Mouse (Mus musculus) testis, postnatal 14 days (tissue): ENCODE data around the gene Slc27a1.

Experiments
- DNase-seq: peaks from one replicate; pipeline ENCODE4 v3.0.0; 2021; ENCODE audit warnings: low spot score

Slc27a1 gene

DNA sequence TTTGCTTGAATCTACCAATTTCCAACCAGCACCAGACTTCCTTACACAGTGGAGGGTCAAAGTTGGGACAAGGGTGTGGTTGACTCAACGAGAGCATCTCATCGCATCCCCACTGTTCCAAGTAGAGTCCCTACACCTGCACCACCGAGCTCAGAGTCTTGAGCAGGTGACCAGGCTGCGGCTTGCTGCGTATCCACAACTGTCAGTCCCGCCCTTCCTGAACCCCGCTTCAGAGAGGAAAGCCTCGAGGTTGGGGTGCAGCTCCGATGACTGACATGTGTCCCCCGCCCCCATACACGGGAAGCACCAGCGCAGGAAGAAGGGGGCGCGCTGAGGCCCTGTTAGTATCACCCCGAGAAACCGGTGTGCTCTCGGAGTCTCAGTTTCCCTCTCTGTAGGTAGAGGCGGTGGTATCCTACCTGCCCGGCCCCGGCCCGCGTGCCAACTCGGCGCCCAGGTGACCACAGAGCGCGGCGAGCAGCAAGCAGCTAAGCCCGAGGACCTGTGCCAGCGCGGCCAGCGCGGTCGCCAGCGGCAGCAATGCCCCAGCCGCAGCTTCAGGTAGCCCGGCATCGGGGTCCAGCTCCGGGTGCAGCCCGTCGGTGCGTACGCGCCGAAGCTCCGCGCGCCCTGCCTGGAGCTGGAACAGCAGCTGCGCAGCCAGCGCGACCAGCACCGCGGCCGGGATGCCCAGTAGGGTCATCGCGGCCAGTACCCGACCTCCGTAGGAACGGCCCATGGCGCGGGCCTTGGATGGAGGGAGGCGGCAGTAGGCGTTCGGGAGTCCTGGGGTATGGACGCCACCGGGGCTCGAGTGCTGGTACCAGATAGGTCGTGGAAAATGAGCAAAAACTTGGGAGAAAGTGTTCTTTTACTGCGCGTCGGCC lies 10.4 kb upstream of the Slc27a1 start, which contains the start of gene Tmem221:
Gene Tmem221 (minus strand): TSS at position 801 of the 887 bp plus-strand sequence.
- DNase-seq = no peak

DNA sequence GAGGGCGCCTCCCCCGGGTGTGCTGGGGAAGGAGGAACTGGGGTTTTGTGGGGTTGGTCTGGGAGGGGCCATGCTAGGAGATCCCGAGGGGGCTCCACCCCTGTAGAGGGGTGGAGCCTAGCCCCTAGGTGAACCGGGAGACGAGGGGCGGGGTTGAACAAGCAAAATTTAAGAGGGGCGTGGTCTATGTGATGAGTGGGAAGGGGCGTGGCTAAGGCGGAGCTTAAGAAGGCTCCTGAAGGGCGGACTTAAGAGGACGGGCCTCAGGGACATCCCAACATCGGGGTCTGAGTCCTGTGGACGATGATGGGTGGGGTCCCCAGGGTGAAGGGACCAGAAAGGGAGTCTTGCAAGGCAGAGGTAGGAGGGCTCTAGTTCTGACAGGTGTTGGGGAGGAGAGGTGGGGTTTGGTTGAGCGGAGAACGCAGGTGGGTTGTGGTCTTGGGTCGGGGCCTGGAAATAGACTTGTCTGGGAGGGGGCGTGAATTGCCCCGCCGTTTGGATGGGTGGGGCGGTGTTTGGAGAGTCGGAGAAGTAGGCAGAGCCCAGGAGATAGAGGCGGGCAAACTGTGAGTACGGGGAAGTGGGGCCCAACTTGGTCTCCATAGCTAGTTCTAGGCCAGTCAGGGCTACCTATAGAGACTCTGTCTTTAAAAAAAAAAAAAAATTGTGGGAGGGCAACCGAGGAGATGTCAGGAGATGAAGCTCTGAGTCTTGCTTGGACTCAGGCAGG lies 9.6 kb upstream of the Slc27a1 start:
- DNase-seq = peak; percentile 83

DNA sequence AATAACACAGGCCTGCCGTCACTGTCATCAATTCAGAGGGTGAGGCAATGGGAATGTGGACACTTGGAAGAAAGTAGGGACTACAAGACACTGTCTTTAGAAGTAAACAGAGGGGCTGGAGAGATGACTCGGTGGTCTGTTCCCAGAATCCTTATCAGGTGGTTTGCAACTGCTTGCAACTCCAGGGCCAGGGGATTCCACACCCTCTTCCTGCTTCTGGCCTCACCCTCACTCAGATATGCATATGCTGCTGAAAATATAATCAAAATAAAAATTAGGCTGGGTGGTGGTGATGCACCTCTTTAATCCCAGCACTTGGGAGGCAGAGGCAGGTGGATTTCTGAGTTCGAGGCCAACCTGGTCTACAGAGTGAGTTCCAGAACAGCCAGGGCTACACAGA lies 8.6 kb upstream of the Slc27a1 start:
- no peak for DNase-seq

DNA sequence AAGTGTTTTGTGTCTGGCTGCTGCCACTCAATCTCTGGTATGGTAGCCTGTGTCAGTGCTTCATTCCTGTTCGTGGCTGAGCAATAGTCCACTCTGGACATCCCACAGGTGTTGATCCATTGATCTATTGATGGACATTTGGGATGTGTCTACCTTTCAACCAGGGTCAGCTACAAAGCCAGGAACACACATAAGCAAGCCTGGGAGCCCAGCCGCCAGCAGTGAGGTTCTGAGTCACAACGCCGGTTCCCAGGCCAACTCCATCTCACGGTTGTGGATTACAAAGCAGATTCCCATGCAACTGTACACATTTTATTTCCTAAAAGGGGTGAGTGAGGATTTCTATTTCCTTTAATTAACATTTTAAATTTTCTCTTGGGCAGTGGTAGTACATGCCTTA lies 7.9 kb upstream of the Slc27a1 start:
- no peak for DNase-seq

DNA sequence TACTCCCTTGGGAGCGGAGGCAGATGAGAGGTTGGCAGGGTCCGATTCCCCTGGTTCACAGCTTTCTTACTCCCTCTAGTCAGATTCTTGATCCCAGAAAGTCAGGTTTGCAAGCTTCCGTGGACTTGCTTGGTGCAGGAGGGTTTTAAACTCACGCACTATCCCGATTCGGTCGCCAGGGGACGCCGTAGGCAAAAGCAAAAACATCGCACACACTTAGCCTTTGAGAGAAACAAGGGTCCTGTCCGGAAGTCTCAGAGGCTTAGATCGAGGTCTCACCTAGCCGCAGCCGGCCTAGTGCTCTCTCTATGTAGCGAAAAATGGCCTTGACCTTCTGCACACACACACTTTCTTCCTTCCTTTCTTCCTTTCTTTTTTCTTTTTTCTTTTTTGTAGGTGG lies 7.3 kb upstream of the Slc27a1 start:
- DNase-seq = no peak

DNA sequence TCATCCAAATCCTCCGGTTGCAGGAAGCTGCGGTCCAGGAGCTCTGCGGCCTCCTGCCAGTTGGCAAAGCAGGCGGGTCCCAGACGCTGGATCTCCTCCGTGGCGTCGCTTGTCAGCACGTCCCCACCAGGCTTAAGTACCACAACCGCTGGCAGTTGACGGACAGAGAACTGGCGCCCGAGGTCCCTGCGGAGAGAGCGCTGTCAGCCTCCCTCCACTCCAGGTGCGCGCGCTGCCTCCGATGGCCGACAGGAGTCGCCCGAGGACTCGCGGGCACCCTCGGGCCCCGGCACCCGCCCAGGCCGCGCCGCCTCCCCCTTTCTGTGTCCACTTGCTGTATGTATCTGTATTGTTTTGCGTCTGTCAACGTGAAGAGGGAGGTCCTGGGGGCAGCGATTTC lies 5.9 kb upstream of the Slc27a1 start:
- DNase-seq = peak; percentile 82

DNA sequence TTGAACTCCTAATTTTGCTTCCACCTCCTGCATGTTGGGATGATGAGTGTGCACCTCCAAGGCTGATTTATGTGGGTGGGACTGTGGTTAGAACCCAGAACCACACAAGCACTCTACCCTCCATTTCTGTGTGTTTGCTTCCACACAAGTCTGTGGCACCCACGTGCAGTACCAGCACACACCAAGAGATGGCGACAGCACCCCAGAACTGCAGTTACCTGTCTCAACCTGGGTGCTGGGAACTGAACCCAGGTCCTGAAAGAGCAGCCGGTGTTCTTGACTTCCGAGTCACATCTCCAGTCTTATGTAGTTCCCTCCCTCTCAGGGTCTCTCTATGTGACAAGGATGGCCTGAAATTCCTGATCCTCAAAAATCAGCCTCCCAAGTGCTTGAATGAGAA lies 4.7 kb upstream of the Slc27a1 start:
- no peak for DNase-seq

DNA sequence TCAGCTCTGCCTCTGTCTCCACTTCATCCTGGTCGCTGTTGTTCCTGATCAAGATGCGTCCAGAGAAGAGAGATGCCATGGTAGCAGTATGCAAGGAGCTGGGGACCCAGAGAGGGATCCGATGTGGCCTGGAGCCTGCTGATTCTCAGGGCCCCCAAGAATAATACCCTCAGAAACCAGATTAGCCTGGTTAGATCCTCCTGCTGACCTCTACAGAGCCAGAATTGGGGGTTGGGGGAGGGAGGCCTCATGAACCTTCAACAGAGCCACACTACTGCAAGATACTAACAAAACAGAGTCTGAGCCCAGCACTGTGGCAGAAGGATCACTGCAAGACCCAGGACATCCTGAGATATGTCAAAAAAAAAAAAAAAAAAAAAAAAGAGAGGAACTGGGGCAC lies 2.2 kb upstream of the Slc27a1 start, which contains the start of gene Nxnl1:
Gene Nxnl1 (minus strand): TSS at position 101 of the 400 bp plus-strand sequence.
- no peak for DNase-seq

DNA sequence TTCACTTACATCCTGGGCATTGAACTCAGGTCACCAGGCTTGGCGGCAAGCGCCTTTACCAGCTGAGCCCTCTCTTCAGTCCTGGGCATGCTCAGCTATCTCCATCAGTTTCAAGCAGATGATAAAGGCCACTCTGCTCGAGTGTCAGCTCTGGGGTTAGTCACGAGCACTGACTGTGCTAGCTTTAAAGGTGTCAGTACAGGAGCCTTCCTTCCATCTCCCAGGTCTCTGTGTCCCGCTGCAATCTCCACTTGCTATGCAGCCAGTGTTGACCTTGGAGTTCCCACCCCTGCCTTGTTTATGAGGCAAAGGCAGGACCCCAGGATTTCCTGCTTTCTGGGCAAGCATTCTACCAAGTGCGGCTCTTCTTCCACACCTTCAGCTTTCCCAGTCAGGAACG lies 1.1 kb upstream of the Slc27a1 start:
- no peak for DNase-seq

DNA sequence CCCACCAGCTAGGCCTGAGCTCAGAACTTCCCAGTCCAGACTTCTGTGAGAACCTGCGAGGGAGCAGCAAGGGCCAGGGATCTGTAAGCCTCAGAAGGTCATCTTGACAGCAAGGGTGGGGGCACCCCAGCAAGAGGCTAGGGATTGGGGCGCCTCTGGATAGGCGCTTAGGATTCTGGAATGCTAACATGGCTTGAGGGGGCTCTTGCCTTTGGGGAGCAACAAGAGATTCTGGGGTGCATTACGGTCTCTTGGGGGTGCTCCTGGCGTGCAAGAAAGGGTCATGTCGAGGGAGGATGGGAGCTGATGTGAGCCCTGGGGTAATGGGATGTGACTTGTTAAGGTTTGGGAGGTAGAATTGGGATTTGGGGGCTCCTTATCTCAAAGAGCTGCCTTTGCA lies 259 bp downstream of the Slc27a1 start:
- no peak for DNase-seq

DNA sequence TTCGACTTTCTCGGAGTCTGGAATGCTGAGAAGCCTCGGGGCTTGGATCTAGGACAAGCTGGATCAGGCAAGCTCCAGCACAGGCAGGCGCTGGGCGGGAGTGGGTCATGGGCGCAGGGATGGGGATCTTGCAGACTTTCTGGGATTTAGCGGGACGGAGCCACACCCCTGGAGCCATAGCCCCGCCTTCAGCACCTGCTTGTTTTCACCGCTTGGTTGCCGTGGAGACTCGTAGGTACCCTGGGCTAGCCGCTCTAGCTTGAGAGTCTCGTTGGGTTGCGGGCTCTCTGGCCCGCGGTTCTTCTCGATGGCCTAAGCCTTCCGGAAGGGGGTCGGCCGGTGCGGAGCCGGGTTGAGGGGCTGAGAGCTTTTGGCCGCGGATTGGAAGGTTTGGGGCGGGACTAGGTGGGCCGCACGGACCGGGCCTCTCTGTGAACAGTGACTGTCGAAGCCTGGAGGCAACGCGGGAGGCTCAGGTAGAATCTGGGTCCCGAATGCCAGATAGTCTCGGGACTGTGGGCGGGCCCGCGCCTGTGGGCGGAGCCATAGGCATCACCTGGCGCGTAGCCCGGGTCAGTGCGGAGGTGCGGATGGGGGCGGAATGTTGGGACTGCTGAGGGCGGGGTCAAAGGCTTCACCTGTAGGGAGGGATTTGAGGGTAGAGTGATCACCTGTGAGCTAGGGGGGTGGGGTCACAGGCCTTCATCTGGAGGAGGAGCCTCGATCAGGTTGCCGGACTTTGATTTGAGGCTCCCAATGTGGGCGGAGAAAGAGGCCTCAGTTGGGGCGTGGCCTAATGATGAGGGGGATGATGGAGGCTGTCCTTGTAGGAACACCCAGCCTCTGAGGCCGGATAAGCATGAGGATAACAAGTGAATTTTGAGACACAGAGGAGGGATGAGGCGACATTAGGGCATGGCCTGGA lies 946 bp downstream of the Slc27a1 start:
- peak; percentile 92 for DNase-seq

DNA sequence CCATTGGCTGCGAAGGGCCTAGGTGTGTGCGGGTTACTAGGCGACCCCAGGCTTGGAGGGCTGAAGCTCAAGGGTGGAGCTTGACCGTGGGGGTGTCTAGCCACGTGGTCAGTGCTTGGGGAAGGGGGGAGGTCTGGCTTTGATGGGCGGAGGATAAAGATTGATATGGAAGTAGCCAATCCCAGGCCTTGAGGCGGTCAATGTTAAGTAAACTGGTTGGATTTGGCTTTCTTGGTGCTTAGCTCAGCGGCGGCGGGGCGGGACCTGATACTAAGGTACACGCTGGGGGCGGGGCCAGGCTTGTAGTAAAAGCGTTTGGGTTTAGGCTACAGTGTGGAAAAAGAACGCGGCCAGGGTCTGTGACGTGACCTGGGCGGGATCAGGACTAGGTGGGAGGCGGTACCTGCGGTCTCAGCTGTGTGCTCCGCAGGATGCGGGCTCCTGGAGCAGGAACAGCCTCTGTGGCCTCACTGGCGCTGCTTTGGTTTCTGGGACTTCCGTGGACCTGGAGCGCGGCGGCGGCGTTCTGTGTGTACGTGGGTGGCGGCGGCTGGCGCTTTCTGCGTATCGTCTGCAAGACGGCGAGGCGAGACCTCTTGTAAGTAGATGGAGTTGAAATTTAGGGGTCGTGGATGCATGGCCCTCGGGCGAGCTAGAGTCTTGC lies 1.7 kb downstream of the Slc27a1 start:
- peak; percentile 95 for DNase-seq

DNA sequence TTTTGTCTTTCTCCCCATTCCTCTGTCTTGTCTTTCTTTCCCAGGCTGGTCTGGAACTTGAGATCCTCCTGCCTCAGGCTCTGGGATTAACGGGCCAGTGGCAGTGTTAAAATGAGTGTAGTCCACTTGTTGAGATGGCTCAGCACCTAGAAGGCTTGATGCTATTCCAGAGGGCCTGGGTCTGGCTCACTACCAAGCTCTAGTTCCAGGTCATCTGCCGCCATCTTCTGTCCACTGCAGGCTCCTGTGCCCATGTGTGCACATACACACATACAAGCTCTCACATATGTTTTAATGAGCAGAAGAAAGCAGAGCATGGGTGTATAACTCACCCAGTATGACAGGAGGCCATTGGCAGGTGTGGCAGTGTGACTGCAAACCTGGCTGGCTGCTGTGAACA lies 3.4 kb downstream of the Slc27a1 start:
- no peak for DNase-seq

DNA sequence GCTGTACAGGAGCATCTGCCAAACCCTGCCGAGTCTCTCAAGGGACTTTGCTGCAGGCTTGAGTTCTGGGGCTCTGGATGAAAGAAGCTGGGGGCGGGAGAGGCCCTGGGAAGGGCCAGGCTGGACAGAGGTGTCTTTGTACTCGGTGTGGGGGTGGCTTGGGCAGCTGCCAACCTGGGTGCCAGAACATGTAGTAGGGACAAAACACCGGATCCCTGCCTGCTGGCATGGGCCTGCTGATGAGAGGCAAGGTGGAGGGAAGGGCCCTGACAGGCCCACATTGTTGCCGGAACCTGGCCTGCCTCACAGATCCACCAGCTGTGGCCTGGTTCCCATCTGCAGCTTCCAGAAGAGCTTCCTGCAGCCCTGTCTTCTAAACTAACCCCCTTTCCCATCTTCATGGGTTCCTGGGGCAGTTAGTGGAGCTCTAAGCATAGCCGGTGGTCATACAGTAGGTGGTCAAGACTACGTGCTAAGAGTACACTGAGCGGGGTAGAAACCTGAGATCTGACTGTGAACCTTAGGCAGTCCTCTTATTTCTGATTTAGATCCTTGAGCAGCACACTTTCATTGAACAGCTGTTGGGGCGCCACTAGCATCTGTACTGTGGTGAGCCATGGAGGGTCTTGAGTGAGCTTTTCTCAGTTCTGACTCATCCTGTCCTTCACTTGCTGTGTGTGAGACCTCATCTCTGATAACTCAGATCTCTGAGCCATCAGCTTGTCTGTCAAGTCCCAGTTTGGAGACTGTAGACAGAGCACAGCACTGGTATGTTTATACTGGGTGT lies 4.4 kb downstream of the Slc27a1 start:
- peak; percentile 88 for DNase-seq

DNA sequence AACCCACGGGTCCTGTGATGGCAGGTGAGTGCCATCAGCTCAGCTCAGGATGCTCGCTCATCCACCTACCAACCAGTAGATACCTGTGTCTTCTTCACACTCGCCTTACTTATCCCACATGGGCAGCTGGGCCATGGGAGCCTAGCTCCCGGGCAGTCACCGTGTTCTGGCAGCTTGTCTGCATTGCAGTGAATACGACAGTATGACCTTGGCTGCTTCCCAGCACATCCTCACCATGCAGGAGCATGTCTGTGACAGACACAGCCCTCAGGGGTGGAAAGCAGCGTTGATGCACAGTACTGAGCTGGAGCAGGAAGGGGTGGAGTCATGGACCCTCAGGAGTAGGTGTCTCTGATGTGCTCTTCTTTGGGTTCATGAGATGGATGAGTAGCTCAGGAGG lies 5.7 kb downstream of the Slc27a1 start:
- no peak for DNase-seq

DNA sequence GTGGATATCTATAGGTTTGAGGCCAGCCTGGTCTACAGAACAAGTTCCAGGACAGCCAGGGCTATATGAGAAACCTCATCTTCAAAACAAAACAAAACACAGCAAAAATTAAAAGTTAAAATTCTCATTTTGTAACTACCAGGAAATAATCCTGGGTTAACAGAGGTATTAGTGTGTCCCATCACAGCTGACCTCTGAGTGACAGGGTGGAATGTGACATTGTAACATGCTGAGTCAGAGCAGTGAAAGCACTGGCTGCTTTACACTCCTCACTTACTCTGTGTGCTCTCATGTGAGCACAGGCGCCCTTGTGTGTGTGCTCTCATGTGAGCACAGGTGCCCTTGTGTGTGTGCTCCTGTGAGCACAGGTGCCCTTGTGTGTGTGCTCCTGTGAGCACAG lies 6.3 kb downstream of the Slc27a1 start:
- DNase-seq = no peak

DNA sequence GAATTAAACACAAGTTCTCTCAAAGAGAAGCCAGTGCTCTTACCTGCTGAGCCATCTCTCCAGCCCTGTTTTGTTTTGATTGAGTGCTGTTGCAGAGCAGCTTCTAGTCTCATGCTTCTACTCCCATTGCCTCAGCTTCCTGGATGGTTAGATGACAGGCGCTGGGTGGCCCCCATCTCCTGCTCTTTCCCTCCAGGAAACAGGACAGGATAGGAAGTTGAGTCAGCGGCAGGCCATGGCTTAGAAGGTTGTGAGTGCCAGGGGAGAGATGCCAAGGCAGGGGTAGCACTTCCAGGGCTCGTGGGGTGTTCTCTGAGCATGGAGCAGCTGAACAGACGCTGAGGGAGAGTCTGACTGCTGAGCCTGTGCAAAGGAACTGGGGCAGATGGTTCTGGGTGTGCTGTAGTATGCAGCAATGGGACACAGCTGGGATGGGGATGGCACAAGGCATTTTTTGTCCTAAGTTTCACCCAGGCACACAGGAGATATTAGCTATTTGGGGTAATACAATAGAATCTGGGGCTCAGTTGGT lies 9.2 kb downstream of the Slc27a1 start:
- no peak for DNase-seq

DNA sequence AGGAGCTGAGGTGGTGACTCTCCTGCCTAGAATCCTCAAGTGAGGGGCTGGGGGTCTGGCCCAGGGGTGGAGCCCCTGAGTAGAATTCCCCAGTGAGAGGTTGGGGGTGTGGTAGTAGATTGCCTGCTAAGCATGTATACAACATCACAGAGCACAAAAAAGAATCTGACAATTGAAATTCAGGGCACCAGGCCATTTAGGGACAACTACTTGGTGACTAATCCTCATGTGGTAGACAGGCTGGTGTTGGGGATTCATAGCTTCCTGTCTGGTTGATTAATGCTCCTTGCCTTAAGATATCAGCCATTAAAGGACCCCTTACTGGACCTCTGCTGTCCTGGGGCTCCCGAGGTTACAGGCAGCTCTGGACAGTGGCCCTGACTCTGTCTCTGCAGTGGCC lies 10.3 kb downstream of the Slc27a1 start:
- DNase-seq = no peak

DNA sequence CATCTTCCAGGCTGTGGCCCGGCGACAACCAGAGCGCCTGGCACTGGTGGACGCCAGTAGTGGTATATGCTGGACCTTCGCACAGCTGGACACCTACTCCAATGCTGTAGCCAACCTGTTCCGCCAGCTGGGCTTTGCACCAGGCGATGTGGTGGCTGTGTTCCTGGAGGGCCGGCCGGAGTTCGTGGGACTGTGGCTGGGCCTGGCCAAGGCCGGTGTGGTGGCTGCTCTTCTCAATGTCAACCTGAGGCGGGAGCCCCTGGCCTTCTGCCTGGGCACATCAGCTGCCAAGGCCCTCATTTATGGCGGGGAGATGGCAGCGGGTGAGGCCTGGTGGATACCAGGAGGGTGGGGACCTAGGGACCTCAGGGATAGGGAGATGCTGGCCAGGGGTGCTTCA lies 10.8 kb downstream of the Slc27a1 start:
- DNase-seq = no peak

DNA sequence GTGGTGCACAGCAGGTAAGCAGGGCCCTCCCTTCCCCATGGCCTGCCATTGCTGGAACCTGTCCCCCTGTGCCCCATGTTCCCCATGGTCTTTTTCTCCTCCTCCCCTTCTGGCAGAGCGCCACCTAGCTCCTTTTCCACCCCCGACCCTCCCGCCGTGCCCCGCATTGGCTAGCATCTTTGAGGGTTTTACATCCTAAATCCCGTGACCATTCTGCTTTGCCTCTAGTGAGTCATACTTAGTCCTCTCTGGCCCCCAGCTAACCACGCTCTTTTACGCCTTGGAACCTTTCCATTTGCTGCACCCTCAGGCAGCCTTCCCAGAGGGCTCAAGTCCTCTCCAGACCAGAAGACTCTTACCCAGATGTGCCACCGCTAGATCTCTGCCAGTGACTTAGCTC lies 11.5 kb downstream of the Slc27a1 start:
- DNase-seq = no peak

DNA sequence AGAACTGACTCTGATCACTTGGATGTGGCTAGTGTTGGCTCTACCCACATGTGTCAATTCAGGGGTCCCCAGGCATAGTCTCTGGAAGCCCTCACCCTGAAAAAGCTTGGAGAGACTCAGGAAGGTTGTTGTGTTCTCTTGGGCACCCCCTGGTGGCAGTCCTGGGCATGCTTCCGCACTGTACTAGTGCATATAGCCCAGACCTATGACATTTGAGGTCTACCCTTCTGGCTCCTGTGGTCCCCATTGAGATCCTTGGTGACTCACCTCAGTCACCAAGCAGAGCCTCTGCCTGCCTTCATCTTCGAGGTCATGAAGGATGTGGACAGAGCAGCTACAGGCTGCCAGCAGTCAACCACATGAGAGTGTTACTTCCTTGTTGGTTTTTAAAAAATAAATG lies 18.2 kb downstream of the Slc27a1 start:
- DNase-seq = no peak
